Mouse (Mus musculus) hindbrain, embryonic 12.5 days (tissue): ENCODE measurements at regions not wholly inside any gene's neighbourhood (a gene's known extent, or its start where the extent isn't known, plus 50 kb on each side); places are given as distances from the start of the nearest gene placed in this dataset.

Source experiments
- ATAC-seq: fragments of 200-750 bp; cut with Nextera tagmentation; 2 replicates; pipeline ENCODE4 v1.8.0; 2017; ENCODE audit warnings: moderate TSS enrichment; ENCODE audit not compliant: low FRiP score
- H3K27ac ChIP-seq: fragments of 300-500 bp; sonication (generic); 2 replicates; pipeline ENCODE4 v1.5.1; 2016; ENCODE audit warnings: mild to moderate bottlenecking
- H3K27me3 ChIP-seq: fragments of 300-500 bp; sonication (generic); 2 replicates; pipeline ENCODE4 v1.6.1; 2016; ENCODE audit warnings: mild to moderate bottlenecking
- H3K36me3 ChIP-seq: fragments of 300-500 bp; sonication (generic); 2 replicates; pipeline ENCODE4 v1.6.1; 2016; ENCODE audit warnings: mild to moderate bottlenecking
- H3K4me1 ChIP-seq: fragments of 300-500 bp; sonication (generic); 2 replicates; pipeline ENCODE4 v1.6.1; 2016
- H3K4me2 ChIP-seq: fragments of 300-500 bp; sonication (generic); replicated peaks from 2 replicates; pipeline ENCODE4 v1.6.1; 2016; ENCODE audit warnings: mild to moderate bottlenecking
- H3K4me3 ChIP-seq: fragments of 300-500 bp; sonication (generic); 2 replicates; pipeline ENCODE4 v1.5.1; 2016; ENCODE audit warnings: mild to moderate bottlenecking
- H3K9ac ChIP-seq: fragments of 300-500 bp; sonication (generic); 2 replicates; pipeline ENCODE4 v1.6.1; 2016; ENCODE audit warnings: mild to moderate bottlenecking, moderate library complexity
- H3K9me3 ChIP-seq: fragments of 300-500 bp; sonication (generic); replicated peaks from 2 replicates; pipeline ENCODE4 v1.6.1; 2016; ENCODE audit warnings: mild to moderate bottlenecking
- WGBS: fragments of 180-500 bp; shearing (Covaris S2); methylation state at CpG from one replicate; pipeline ENCODE4 v1.1.7; 2016; 5-methylcytosine and 5-hydroxymethylcytosine counted together

DNA sequence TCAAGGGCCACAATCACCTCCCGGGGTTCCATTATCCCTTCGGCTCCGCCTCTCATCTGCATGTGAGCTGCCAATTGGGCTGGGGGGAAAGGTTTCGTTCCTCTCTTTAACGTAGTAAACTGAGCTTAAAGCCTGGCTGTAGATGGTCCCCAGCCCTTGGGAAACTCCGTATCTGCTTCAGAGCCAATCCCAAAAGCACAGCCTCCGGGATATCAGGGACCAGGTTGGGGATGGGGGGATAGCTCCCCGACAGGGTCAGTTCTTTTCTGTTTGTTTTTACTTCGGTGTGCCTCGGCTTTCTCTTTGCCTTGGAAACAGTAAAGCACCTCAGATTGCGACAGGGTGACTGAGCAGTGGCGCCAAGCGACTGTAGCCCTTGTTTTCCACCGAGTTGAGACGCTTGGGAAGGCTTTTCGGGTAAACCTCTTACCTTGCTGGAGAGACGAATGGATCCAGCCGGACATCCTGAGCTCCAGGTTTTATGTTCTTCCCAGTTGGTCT is 64.5 kb downstream of the Tfap2c start:
- Histone ChIP-seq H3K4me1 (peaks cover 20% of the 10 kb centered on the region), H3K9me3 (no peaks in the 10 kb centered on the region), H3K27ac (no peak overlapping the region), H3K27me3 (peaks cover 38% of the 10 kb centered on the region), H3K36me3 (no peaks in the 10 kb centered on the region), H3K9ac (peak overlapping the region; percentile 38; the same call in 1 of the 2 replicates), H3K4me2 (peak overlapping the region; percentile 59), H3K4me3 (peak overlapping the region; percentile 28)
- ATAC-seq = no peak
- WGBS = 0% methylated on average over 18 of the region's 18 CpGs

DNA sequence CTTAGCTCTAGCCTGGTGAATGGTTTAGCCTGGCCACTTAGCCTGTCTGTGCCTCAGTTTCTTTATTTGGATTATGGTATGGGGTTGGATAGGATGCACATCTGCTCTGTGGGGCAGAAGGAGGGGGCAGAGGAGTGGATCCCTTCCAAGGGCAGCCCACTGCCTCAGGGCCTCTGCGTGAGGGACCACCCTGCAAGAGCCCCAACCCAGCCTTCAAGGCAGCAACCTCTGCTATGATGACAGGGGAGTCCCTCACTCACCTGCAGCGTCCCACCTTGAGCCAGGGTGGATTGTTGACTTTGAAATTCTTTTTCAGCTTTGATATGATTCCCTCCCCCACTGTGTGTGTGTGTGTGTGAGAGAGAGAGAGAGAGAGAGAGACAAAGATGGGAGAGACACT is 65.8 kb downstream of the Tfap2c start:
- no peaks in the 10 kb centered on the region for H3K9me3 ChIP-seq
- no peaks in the 10 kb centered on the region for H3K36me3 ChIP-seq
- ATAC-seq = no peak
- H3K27me3 ChIP-seq = peaks cover 43% of the 10 kb centered on the region
- 17% methylated on average over 2 of the region's 2 CpGs for whole genome bisulfite sequencing
- no peak overlapping the region for H3K4me3 ChIP-seq
- peaks cover 20% of the 10 kb centered on the region for H3K4me1 ChIP-seq
- no peak overlapping the region for H3K4me2 ChIP-seq
- H3K9ac ChIP-seq = no peak overlapping the region
- H3K27ac ChIP-seq = no peak overlapping the region

DNA sequence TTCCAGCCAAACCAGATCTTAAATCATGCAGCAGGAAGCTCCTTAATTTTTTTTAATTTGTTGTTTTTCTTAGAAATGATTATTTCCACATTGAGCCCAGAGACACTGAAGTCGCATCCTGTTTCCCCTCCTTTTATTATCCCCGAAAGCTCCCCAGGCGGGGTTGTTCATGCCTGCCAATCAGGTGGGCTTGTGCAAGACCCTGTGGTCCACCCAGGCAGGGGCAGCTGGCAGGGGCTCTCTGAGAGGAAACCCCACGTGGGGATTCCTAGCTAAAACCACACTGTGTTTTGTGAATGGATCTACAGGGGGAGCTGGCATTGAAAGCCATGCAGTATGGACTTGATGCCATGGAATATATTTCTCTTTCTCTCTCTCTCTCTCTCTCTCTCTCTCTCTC is 66.2 kb downstream of the Tfap2c start:
- WGBS = 24% methylated on average over 4 of the region's 4 CpGs
- Histone ChIP-seq H3K4me1 (peaks cover 20% of the 10 kb centered on the region), H3K27me3 (peaks cover 43% of the 10 kb centered on the region), H3K4me2 (no peak overlapping the region), H3K27ac (no peak overlapping the region), H3K9ac (no peak overlapping the region), H3K36me3 (no peaks in the 10 kb centered on the region), H3K4me3 (no peak overlapping the region), H3K9me3 (no peaks in the 10 kb centered on the region)
- ATAC-seq = no peak

DNA sequence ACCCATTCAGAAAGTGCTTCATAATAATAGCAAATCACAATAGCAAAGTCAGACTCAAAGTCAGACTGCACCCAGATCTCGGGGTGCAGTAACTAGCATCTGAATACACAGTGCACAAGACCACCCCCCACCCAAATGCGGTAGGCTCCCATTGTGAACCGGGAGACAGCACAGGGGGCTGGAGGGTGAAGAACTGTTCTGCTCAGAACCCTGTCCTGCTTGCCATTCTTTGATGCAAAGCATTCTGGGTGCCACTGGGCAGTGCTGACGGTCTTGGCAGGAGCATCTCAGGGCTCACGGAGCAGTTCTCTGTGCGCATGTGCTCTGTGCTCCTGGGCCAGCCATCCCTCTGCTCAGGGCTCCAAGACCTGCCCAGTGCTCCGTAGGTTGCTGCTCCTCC is 69.8 kb downstream of the Tfap2c start:
- WGBS = 83% methylated on average over 7 of the region's 7 CpGs
- Histone ChIP-seq H3K27me3 (peaks cover 35% of the 10 kb centered on the region), H3K4me2 (no peak overlapping the region), H3K36me3 (no peaks in the 10 kb centered on the region), H3K9me3 (no peaks in the 10 kb centered on the region), H3K9ac (no peak overlapping the region), H3K4me1 (peaks cover 16% of the 10 kb centered on the region), H3K4me3 (no peak overlapping the region), H3K27ac (no peak overlapping the region)
- ATAC-seq = no peak

DNA sequence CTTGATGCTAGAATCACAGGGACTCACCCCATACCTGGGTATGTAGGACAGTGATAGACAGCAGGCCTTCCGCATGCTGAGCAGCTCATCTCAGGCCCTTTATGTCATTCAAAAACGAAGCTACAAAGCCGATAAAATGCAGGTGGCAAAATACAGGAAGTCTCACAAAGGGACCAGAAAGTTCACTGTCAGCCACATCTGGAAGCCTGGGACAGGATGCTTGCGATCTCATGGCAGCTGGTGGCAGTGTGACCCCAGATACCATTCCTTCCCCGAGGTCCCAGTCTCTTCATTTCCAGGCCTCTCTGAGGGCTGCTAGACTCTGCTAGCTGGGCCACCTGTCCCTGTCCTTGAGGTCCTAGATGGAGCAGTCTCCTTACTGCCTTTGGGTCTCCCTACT is 70.6 kb downstream of the Tfap2c start:
- Histone ChIP-seq H3K9ac (no peak overlapping the region), H3K4me2 (no peak overlapping the region), H3K36me3 (no peaks in the 10 kb centered on the region), H3K4me3 (no peak overlapping the region), H3K4me1 (peaks cover 9% of the 10 kb centered on the region), H3K27me3 (peaks cover 27% of the 10 kb centered on the region), H3K9me3 (no peaks in the 10 kb centered on the region), H3K27ac (no peak overlapping the region)
- no peak for ATAC-seq
- 58% methylated on average over 5 of the region's 5 CpGs for WGBS

DNA sequence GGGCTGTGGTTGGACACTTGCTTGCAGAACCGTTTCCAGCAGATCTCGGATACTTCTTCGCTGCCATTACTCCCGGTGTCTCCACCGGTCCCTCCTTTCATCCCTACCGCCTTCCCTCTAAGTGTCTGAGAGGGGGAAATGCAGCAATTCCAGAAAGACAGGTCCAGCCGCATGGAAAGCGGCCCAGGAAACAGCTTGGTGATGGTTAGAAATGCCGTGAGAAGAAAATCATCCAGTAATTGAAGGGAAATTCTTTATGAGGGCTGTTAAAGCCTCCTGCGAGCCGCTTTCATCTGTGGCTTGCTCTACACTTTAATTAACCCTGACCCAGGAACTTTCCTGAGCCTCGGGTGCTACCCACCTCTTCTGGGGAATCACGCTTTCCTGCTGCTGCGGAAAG is 74.3 kb downstream of the Tfap2c start:
- Histone ChIP-seq H3K4me3 (no peak overlapping the region), H3K27ac (no peak overlapping the region), H3K4me1 (peaks cover 4% of the 10 kb centered on the region; the same call in 1 of the 2 replicates), H3K4me2 (peak overlapping the region; percentile 31), H3K36me3 (no peaks in the 10 kb centered on the region), H3K9ac (no peak overlapping the region), H3K27me3 (peaks cover 25% of the 10 kb centered on the region), H3K9me3 (no peaks in the 10 kb centered on the region)
- WGBS = 16% methylated on average over 14 of the region's 14 CpGs
- no peak for ATAC-seq

DNA sequence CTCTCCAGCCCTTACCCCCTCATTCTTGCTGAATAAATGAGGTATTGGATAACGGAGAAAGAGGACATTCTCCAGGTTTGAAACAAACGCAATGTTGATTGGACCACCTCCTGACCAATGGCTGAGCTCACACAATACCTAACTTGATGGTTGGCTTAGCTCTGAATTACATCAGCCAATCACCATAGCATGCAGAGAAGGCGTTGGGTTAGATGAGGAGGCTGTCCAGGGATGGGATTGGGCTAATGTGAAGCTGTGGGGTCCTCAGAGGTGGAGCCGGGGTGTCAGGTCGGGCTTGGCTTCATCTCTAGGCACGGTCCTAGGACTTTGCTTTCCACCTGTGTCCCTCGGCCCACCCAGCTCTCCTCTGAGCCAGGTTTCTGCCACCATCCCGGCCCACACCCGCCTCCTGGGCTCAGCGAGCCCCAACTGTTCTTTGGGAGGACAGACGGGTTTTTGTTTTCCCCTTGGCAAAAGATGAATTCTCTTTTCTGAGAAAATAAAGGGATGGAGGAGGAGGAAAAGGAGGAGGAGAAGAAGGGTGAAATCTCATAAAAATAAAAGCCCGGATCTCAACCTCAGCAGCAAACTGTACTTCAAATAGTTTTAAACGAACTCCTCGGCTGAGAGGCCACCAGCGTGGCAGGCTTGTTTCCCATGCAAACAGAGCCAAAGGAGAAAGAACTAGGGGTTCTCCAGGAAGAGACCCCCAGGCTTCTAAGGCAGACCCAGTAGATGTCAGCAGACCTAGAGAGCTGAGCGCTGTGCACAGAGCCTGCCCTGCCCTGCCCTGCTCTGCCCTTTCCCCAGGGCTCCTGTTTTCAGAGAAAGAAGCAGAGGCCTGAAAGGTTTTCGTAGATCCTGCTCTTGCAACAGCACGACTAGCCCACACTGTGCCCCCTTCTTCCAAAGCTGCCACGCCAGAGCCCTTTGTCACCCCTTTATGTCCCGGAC is 78.2 kb downstream of the Tfap2c start:
- peaks cover 20% of the 10 kb centered on the region for H3K27me3 ChIP-seq
- no peak overlapping the region for H3K4me2 ChIP-seq
- H3K4me1 ChIP-seq = peaks cover 4% of the 10 kb centered on the region; the same call in 1 of the 2 replicates
- H3K9ac ChIP-seq = no peak overlapping the region
- H3K27ac ChIP-seq = no peak overlapping the region
- H3K9me3 ChIP-seq = no peaks in the 10 kb centered on the region
- ATAC-seq = no peak
- no peaks in the 10 kb centered on the region for H3K36me3 ChIP-seq
- H3K4me3 ChIP-seq = no peak overlapping the region
- WGBS = 64% methylated on average over 20 of the region's 20 CpGs

DNA sequence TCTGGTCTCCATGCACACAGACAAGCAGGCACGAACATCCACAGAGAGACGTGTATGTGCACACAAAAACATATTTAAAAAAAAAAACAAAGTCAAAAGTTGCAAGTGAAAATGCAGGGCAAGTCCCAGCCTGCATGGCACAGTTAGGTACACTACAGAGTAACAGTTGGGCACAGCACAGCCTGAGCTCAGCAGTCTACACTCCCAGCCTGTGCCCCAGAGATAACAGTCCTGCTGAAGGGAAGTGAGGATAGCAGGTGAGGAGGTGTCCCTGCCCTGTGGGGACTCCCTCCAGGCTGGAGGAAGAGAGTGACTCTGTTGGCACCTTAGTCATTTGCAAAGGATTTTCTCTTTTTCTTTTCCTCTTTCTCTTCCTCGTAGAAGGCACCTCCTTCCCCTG is 80.9 kb downstream of the Tfap2c start:
- H3K4me1 ChIP-seq = no peaks in the 10 kb centered on the region
- WGBS = 72% methylated on average over 3 of the region's 3 CpGs

DNA sequence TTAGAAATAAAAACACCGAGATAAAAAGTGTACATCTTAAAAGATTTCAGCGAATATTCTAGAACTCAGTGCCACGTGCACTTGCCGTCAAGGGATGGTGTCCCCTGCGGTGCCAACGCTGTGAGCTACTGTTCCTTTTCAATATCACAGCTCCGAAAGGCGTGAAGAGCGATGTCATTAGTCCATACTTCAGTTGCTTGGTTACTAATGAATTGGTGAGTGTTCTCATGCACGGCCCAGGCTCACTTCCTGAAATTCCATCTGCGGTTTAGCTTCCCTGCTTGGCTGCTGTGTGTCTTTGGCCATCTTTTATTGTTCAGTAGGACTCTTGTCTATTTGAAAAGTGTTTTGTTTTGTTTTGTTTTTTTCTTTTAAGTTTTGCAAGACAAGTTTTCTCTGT is 93.2 kb downstream of the Tfap2c start:
- no peak for ATAC-seq
- Histone ChIP-seq H3K36me3 (no peaks in the 10 kb centered on the region), H3K4me3 (no peak overlapping the region), H3K9ac (no peak overlapping the region), H3K27me3 (peaks cover 20% of the 10 kb centered on the region), H3K4me2 (no peak overlapping the region), H3K4me1 (peaks cover 9% of the 10 kb centered on the region), H3K9me3 (0 out of 2 replicates have a peak, but pooled peaks cover 6% of the 10 kb centered on the region), H3K27ac (no peak overlapping the region)
- WGBS = 57% methylated on average over 11 of the region's 11 CpGs

More for the DNA sequence above, 80.9 kb downstream of the Tfap2c start:
- H3K4me2 ChIP-seq = no peak overlapping the region
- H3K36me3 ChIP-seq = no peaks in the 10 kb centered on the region
- ATAC-seq = no peak
- H3K27me3 ChIP-seq = peaks cover 7% of the 10 kb centered on the region; the same call in 1 of the 2 replicates
- H3K9me3 ChIP-seq = no peaks in the 10 kb centered on the region
- H3K27ac ChIP-seq = no peak overlapping the region
- no peak overlapping the region for H3K4me3 ChIP-seq
- H3K9ac ChIP-seq = no peak overlapping the region

DNA sequence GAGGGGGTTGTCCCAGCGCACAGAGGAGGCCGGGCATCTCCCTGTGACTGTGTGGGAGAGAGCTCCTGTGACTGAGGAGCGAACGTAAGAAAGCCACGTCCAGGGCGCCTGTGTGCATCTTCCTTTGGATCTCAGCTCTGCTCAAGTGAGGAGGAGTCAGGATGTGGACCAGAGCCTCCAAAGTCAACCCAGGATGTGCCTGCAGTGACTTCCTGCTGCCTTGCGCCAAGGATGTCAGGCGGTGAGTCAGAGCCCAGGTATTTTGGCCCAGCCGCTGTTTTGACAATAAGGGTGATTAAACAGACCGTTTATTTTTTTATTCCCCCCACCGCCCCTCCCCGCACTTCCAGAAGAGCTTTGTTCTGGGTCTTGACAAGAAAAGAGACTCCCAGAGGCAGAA is 94.5 kb downstream of the Tfap2c start:
- 33% methylated on average over 12 of the region's 12 CpGs for WGBS
- Histone ChIP-seq H3K36me3 (no peaks in the 10 kb centered on the region), H3K27me3 (peaks cover 22% of the 10 kb centered on the region), H3K4me1 (peaks cover 9% of the 10 kb centered on the region), H3K9ac (no peak overlapping the region), H3K4me2 (no peak overlapping the region), H3K4me3 (no peak overlapping the region), H3K27ac (no peak overlapping the region), H3K9me3 (0 out of 2 replicates have a peak, but pooled peaks cover 6% of the 10 kb centered on the region)
- ATAC-seq = no peak

DNA sequence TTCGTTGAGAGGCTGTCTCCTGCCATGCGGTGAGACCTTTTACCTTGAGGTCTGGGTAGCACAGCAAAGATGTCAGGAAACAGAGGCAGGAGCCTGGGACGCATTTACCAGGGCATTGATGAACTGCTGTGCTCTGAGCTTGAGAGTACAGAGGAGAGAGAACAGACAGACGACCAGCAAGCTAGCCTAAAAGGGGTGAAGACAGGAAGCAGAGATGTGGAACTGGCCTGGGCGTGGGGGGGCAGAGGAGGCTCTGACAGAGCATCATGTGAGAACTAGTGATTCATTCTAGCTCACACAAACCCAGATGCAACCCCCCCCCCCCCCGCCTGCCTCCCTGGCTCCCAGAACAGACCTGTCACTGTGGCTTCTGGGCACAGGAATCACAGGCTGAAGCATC is 95.1 kb downstream of the Tfap2c start:
- Histone ChIP-seq H3K27ac (no peak overlapping the region), H3K4me1 (peaks cover 9% of the 10 kb centered on the region), H3K4me2 (no peak overlapping the region), H3K36me3 (no peaks in the 10 kb centered on the region), H3K9ac (no peak overlapping the region), H3K4me3 (no peak overlapping the region), H3K27me3 (peaks cover 22% of the 10 kb centered on the region), H3K9me3 (0 out of 2 replicates have a peak, but pooled peaks cover 6% of the 10 kb centered on the region)
- WGBS = 53% methylated on average over 6 of the region's 6 CpGs
- no peak for ATAC-seq

DNA sequence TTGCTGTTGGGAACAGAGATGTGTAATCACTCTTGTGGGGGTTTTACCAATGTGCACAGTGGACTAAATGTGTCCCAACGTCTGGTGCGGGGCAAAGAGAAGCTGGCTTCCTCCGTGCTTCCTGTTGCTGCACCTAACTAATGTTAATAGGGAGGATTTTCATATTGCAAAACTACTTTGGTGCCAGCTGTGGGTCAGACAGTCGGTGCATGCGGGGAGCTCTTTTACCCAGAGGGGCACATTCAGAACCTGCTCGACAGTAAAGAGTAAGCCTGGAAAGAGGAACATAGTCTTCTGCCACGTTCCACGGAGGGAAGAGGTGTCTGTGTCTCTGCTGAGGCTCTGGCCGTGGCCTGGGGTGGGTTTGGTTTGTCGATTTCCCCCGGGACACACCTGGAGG is 98.7 kb downstream of the Tfap2c start:
- WGBS = 78% methylated on average over 11 of the region's 11 CpGs
- Histone ChIP-seq H3K4me1 (peaks cover 9% of the 10 kb centered on the region), H3K36me3 (no peaks in the 10 kb centered on the region), H3K9ac (no peak overlapping the region), H3K9me3 (no peaks in the 10 kb centered on the region), H3K4me3 (no peak overlapping the region), H3K4me2 (no peak overlapping the region), H3K27ac (no peak overlapping the region), H3K27me3 (peaks cover 22% of the 10 kb centered on the region)
- ATAC-seq = no peak

DNA sequence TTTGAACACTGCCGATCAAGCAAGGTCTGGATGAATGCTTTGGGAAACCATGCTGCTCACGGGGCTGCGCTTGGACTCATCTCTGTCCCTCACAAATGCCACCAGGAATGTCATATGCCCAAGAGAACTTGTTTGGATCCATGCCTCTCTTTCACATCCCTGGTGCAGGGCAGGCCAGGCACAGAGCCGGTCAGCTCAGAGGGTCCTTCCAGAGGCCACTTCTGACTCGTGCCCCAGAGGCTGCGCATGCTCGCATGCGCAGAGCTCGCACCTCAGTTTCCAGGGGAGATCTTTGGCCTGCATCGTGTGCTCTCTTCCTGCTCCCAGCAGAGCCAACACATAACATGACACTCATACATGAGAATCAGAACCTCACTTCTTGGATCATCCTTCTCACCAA is 111.1 kb downstream of the Tfap2c start:
- 53% methylated on average over 10 of the region's 10 CpGs for WGBS
- H3K27ac ChIP-seq = no peak overlapping the region
- peaks cover 19% of the 10 kb centered on the region for H3K4me1 ChIP-seq
- H3K27me3 ChIP-seq = peaks cover 49% of the 10 kb centered on the region
- no peak overlapping the region for H3K9ac ChIP-seq
- no peaks in the 10 kb centered on the region for H3K36me3 ChIP-seq
- no peak overlapping the region for H3K4me3 ChIP-seq
- H3K9me3 ChIP-seq = no peaks in the 10 kb centered on the region
- ATAC-seq = no peak
- H3K4me2 ChIP-seq = no peak overlapping the region
